Mouse (Mus musculus) brown adipose tissue, adult 24 weeks (tissue): Measurements from ENCODE around the gene Hoxa10. TPM values are rescaled to one million over a fixed set of nuclear protein-coding genes. Genes with fewer than 3 reads are reported as not detected.

Experiments used
- H3K27ac ChIP-seq: fragments of 200-500 bp; replicated peaks from 2 replicates; pipeline ENCODE4 v1.5.1; 2012; ENCODE audit warnings: low read depth, mild to moderate bottlenecking, low read length
- H3K4me1 ChIP-seq: fragments of 200-500 bp; 2 replicates; pipeline ENCODE4 v1.6.1; 2012; ENCODE audit warnings: low read length, mixed read lengths; ENCODE audit not compliant: control insufficient read depth, insufficient read depth, insufficient read length
- H3K4me3 ChIP-seq: fragments of 200-500 bp; 2 replicates; pipeline ENCODE4 v1.5.1; 2012; ENCODE audit warnings: low read depth, mild to moderate bottlenecking, low read length, moderate library complexity; ENCODE audit not compliant: insufficient read depth
- polyA plus RNA-seq: library from polyadenylated mRNA; stranded (reverse); fragments of >200 nt; gene quantifications from 2 replicates; pipeline ENCODE4 v1.2.4, GENCODE M21; 2012; ENCODE audit not compliant: missing spikeins, insufficient read depth, insufficient read length

Gene Hoxa10
- polyA plus RNA-seq, 1 experiment: not detected

GRCm38 (mm10) chr6:52267221-52267620, 26.6 kb upstream of the Hoxa10 start:
- no peak overlapping the region for H3K4me3 ChIP-seq
- H3K27ac ChIP-seq: no peak overlapping the region
- no peaks in the 10 kb centered on the region for H3K4me1 ChIP-seq

- Histone ChIP-seq H3K4me1 (no peaks in the 10 kb centered on the region), H3K4me3 (no peak overlapping the region), H3K27ac (no peak overlapping the region)
These were observed 26.0 kb upstream of the Hoxa10 start for GRCm38 (mm10) chr6:52266666-52266985.

GRCm38 (mm10) chr6:52265913-52266665, 25.4 kb upstream of the Hoxa10 start:
- Histone ChIP-seq H3K27ac (no peak overlapping the region), H3K4me1 (no peaks in the 10 kb centered on the region), H3K4me3 (no peak overlapping the region)

DNA sequence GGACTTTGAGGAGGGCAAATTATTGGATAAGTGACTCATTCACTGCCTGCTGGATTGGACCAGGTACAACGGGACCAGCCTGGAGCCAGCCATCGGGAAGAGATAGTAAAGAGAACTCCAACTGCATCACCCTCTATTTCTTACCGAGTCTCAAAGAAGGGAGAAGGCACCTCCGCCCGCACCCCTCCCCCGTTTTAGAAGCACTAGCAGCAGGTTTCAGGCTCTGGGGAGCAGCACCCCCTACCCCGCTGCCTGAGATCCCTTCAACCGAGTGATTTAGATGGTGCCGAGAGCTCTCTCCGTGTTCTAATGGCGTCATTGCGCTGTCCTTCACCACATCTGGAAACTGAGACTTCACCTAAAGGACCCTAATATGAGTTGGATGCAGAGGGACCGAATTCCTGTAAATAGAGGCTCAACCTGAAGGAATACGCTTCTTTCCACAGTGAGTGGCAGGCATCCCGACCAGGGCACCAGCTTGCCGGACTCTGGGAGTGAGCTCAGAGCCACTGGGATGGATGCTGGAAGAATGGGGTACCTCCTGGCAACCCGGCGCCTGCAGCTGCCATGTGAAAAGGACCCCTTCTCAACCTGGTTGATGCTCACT, 24.8 kb upstream of the Hoxa10 start:
- H3K4me1 ChIP-seq: no peaks in the 10 kb centered on the region

GRCm38 (mm10) chr6:52264106-52264790, 23.6 kb upstream of the Hoxa10 start:
- H3K4me3 ChIP-seq: no peak overlapping the region
- H3K27ac ChIP-seq: no peak overlapping the region
- H3K4me1 ChIP-seq: no peaks in the 10 kb centered on the region

More for the DNA sequence above, 24.8 kb upstream of the Hoxa10 start:
- Histone ChIP-seq H3K4me3 (no peak overlapping the region), H3K27ac (no peak overlapping the region)

DNA sequence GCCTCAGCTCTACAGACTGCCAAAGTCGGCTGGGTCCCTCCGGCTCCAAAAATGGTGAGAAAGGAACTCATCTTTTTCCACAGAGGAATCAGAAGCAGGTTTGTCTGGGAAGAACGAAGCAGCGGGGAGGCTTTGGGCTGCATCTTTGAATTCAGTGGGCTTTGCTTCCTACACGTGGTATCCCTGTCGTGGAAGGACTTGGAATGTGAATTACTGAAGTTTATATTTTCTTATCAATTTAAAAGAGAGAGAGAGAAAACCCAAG, 22.6 kb upstream of the Hoxa10 start:
- H3K4me1 ChIP-seq: no peaks in the 10 kb centered on the region
- H3K4me3 ChIP-seq: no peak overlapping the region
- no peak overlapping the region for H3K27ac ChIP-seq

- no peaks in the 10 kb centered on the region for H3K4me1 ChIP-seq
- no peak overlapping the region for H3K27ac ChIP-seq
- no peak overlapping the region for H3K4me3 ChIP-seq
These were observed 22.0 kb upstream of the Hoxa10 start for GRCm38 (mm10) chr6:52262463-52263320.

- Histone ChIP-seq H3K4me1 (no peaks in the 10 kb centered on the region), H3K27ac (no peak overlapping the region), H3K4me3 (no peak overlapping the region)
These were observed 21.3 kb upstream of the Hoxa10 start for GRCm38 (mm10) chr6:52261751-52262462.

- Histone ChIP-seq H3K27ac (no peak within 1 kb of the TSS), H3K4me3 (peak within 1 kb of the TSS; percentile 38)
These were observed 20.3 kb upstream of the Hoxa10 start, which contains the start of gene Hoxa13 for GRCm38 (mm10) chr6:52260654-52261575. Gene Hoxa13 (minus strand): TSS chr6:52260880.

DNA sequence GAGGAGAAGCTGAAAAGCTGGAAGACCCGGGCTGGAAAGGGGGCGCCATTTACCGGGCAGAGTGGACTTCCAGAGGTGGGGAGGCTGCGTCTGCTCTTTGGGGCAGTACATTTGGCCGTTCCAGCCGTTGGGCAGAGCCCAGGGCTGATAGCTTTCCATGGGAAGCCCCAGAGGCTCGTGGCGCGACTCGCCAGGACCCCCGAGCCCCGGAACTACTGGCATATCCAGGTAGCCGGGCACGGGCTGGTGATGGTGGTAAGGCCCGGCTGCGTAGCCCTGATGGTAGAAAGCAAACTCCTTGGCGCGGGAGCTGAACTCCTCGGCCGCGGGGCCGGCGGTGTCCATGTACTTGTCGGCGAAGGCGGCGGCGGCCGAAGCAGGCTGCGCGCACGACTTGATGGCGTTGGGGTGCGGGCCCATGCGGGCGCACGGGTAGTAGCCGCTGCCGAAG, 19.2 kb upstream of the Hoxa10 start:
- Histone ChIP-seq H3K4me1 (no peaks in the 10 kb centered on the region), H3K4me3 (peak overlapping the region; percentile 20; the same call in 1 of the 2 replicates), H3K27ac (no peak overlapping the region)

More at GRCm38 (mm10) chr6:52260654-52261575, 20.3 kb upstream of the Hoxa10 start, which contains the start of gene Hoxa13:
- H3K4me1 ChIP-seq: no peaks in the 10 kb centered on the region

DNA sequence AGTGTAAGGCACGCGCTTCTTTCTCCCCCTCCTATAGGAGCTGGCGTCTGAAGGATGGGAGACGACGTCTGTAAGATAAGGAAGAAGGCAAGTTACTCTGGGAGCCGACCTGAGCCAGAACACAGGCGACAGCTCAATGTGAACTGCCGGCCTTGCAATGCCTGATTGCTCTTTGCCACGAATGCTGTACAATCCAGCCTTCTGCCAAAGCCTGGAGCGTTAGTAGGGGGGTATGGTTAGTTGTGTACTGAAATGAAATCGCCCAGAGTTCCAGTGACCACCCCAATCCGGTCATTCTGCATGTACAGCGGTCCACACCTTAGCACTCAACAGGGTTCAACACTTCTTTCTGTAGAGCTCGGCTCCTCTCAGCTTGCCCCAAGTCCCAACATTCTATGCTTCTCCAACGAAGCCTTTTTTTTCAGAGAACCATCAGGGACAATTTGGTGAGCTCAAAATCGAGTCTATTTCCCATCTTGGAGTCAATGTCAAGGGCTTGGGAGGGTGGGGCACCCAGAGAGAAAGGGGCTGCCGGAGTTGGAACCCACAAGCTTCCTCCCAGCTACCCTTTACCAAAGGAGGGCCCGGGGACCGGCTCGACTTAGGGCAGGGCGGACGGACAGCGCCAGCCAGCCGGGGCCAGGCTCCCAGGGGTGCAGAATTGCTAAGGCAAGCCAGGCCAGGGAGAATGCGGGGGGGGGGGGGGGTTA, 18.6 kb upstream of the Hoxa10 start:
- no peak overlapping the region for H3K4me3 ChIP-seq
- H3K4me1 ChIP-seq: no peaks in the 10 kb centered on the region
- no peak overlapping the region for H3K27ac ChIP-seq

- Histone ChIP-seq H3K27ac (no peak overlapping the region), H3K4me1 (no peaks in the 10 kb centered on the region), H3K4me3 (no peak overlapping the region)
These were observed 16.3 kb upstream of the Hoxa10 start for GRCm38 (mm10) chr6:52256956-52257355.
